Mouse (Mus musculus): ENCODE data around the gene Melk.
A peak's percentile ranks its signal among the peaks of the same experiment; 100 is the strongest.

Gene Melk

GRCm38 (mm10) chr4:44327976-44328375 lies 27.3 kb downstream of the Melk start:
- no peak for DNase-seq (ENCODE audit: low read depth)

DNA sequence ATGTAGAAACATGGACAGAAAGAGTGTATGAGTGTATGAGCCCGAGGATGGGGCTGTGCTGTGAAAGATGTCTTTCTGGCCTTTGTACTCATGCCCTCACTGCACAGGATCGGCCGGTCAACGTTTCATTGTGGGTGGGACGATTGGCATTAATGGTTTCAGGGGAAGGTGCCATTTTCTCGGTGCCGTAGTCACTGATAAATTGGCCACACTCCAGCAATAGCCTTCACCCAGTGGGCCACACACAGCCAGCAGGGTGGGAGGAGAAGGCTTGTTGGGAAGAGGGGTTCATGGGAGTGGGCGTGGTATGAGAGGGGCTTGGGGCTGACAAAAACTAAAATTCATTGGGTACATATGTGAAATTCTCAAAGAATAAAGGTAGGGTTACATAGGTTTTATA lies 34.3 kb downstream of the Melk start:
- DNase-seq (ENCODE audit: low read depth), result no peak

GRCm38 (mm10) chr4:44361670-44362069 lies 61.0 kb downstream of the Melk start:
- DNase-seq (ENCODE audit: low read depth), result no peak

DNA sequence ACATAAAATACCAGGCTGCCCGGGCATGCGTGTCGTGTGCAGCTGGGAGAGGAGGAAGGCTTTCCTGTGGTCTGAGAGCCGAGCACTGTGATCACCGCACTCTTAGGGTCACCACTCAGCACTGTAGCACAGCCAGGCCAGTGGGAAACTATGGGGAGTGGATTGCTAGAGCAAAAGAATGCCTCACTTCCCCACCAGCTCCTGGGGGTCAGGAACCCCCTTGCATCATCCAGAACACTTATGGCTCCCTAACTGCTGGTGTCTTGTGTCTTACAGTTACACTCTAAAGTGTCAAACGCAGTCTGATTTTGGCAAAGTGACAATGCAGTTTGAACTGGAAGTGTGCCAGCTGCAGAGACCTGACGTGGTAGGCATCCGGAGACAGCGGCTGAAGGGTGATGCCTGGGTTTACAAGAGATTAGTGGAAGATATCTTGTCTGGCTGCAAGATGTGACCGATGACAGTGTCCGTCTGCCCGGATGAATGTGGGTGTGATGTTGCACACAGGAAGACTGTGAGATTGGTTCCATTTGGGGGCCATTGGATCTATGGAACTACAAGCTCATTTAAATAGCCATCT lies 62.8 kb downstream of the Melk start:
- no peak for DNase-seq (ENCODE audit: low read depth)

- DNase-seq (ENCODE audit: low read depth), result no peak
Observed at GRCm38 (mm10) chr4:44392231-44393216, 91.8 kb downstream of the Melk start.

- peak; percentile 13 for DNase-seq (ENCODE audit: low read depth)
Observed at GRCm38 (mm10) chr4:44402607-44403006, 101.9 kb downstream of the Melk start.

GRCm38 (mm10) chr4:44404487-44404886 lies 103.8 kb downstream of the Melk start:
- DNase-seq (ENCODE audit: low read depth), result no peak

Measured in c-Kit-positive CD71-negative TER-119-negative erythroid progenitor cells, embryonic 14.5 days (primary cell).